Mouse (Mus musculus) lung, adult 2 months (tissue): Measurements from ENCODE around the gene Gm10097. TPM values are rescaled to one million over a fixed set of nuclear protein-coding genes. Genes with fewer than 3 reads are reported as not detected.

Experiments
- DNase-seq: peaks from one replicate; pipeline ENCODE4 v3.0.0; 2022
- H3K4me1 ChIP-seq: fragments of 200-500 bp; 2 replicates; pipeline ENCODE4 v1.6.1; 2011; ENCODE audit warnings: low read length; ENCODE audit not compliant: control insufficient read depth, insufficient read depth
- H3K4me3 ChIP-seq: fragments of 200-500 bp; replicated peaks from 2 replicates; pipeline ENCODE3; 2011; ENCODE audit warnings: low read depth, mild to moderate bottlenecking, control low read depth, low read length; ENCODE audit errors: extremely low read depth
- CTCF ChIP-seq: fragments of 200-500 bp; IDR thresholded peaks from 2 replicates; pipeline ENCODE4 v1.5.1; 2011; ENCODE audit warnings: mild to moderate bottlenecking, low read length, control low read depth; ENCODE audit not compliant: insufficient read depth
- POLR2A ChIP-seq: fragments of 200-500 bp; IDR thresholded peaks from 2 replicates; pipeline ENCODE4 v1.6.1; 2011; ENCODE audit warnings: low read depth, mild to moderate bottlenecking, control low read depth, low read length, borderline replicate concordance; ENCODE audit errors: extremely low read depth
- WGBS: fragments of 180-500 bp; shearing (Covaris S2); methylation state at CpG from one replicate; pipeline ENCODE4 v1.1.7; 2018; 5-methylcytosine and 5-hydroxymethylcytosine counted together
- polyA plus RNA-seq: library from polyadenylated mRNA; depleted of rRNA; stranded (reverse); fragments of >200 nt; gene quantifications from 2 replicates; pipeline ENCODE4 v1.2.3, GENCODE M21; 2012

The Gm10097 gene
- polyA plus RNA-seq, 1 experiment = not detected

DNA sequence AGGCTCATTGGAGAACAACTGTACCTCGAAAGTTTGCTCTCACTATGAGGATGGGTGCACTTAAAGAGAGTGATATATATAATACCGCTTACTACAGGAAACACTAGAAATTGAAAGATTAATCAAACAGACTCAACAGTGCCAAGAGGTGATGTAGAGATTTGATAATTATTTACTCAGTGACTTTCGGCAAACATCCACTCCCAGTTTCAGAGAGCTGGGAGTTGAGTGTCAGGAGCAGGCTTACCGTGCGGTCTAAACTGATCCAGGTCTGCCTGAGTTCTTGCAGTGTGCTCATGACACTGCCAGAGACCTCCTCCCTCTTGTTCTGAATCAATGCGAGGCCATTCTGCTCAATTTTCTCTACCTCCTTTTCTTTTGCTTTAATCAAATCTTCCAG, 47.7 kb downstream of the Gm10097 start:
- no peak for DNase-seq
- Histone ChIP-seq H3K4me1 (no peaks in the 10 kb centered on the region), H3K4me3 (no peak overlapping the region)
- WGBS = 60% methylated on average over 6 of the region's 6 CpGs
- TF ChIP-seq CTCF (no peak), POLR2A (no peak)
